Mouse (Mus musculus) adrenal gland, adult 2 months (tissue): ENCODE results near the gene Pmm2. TPM values are rescaled to one million over a fixed set of nuclear protein-coding genes. Genes with fewer than 3 reads are reported as not detected.

Experiments
- DNase-seq: peaks from one replicate; pipeline ENCODE4 v3.0.0; 2021
- long read RNA-seq: library from polyadenylated mRNA; stranded (forward); transcript quantifications from one replicate; pipeline ENCODE4 v2.0.0, GENCODE M21; 2021
- polyA plus RNA-seq: library from polyadenylated mRNA; depleted of rRNA; stranded (reverse); fragments of >200 nt; gene quantifications from 2 replicates; pipeline ENCODE4 v1.2.3, GENCODE M21; 2012; rRNA removed
- total RNA-seq, 2 experiments: library from RNA; stranded (reverse); gene quantifications; 2 replicates each; pipeline ENCODE4 v1.2.3; 2021

Pmm2 gene
- total RNA-seq (10 to 100 TPM; 48.1 to 53.8 TPM), polyA plus RNA-seq (54.1 and 75.1 TPM in 2 replicates)
- long read RNA-seq, transcript Pmm2-201 (9 exons, 1,842 nt): major isoform, 31 of 34 reads
- long read RNA-seq, partial matches to known transcripts: 1 of 34 reads
- long read RNA-seq, other reads (novel, unspliced or antisense): 2 of 34 reads

GRCm38 (mm10) chr16:8637217-8638051 is at the start of gene Pmm2, which contains the start of gene Tmem186:
Pmm2 (plus strand) TSS chr16:8637674.
Tmem186 (minus strand) TSS chr16:8637712.
- peak; percentile 90 for DNase-seq

- DNase-seq: no peak
Measured at GRCm38 (mm10) chr16:8595411-8595810, 42.1 kb upstream of the Pmm2 start.

GRCm38 (mm10) chr16:8596336-8596735 is 41.1 kb upstream of the Pmm2 start:
- DNase-seq: no peak

GRCm38 (mm10) chr16:8597516-8597915 is 40.0 kb upstream of the Pmm2 start:
- no peak for DNase-seq

GRCm38 (mm10) chr16:8603789-8604188 is 33.7 kb upstream of the Pmm2 start:
- DNase-seq: no peak

GRCm38 (mm10) chr16:8610397-8610796 is 27.1 kb upstream of the Pmm2 start:
- no peak for DNase-seq

- DNase-seq: no peak
Measured at GRCm38 (mm10) chr16:8612214-8613005, 25.1 kb upstream of the Pmm2 start.

GRCm38 (mm10) chr16:8613039-8613438 is 24.4 kb upstream of the Pmm2 start:
- no peak for DNase-seq

GRCm38 (mm10) chr16:8613447-8613846 is 24.0 kb upstream of the Pmm2 start:
- no peak for DNase-seq

GRCm38 (mm10) chr16:8619659-8620314 is 17.7 kb upstream of the Pmm2 start:
- DNase-seq: no peak

GRCm38 (mm10) chr16:8620315-8621115 is 17.0 kb upstream of the Pmm2 start:
- no peak for DNase-seq

GRCm38 (mm10) chr16:8630419-8630818 is 7.1 kb upstream of the Pmm2 start:
- no peak for DNase-seq

- no peak for DNase-seq
Measured at GRCm38 (mm10) chr16:8631428-8631827, 6.0 kb upstream of the Pmm2 start.

GRCm38 (mm10) chr16:8636867-8637216 is 632 bp upstream of the Pmm2 start:
- no peak for DNase-seq

- DNase-seq: no peak
Measured at GRCm38 (mm10) chr16:8638131-8638530, 657 bp downstream of the Pmm2 start.

- no peak for DNase-seq
Measured at GRCm38 (mm10) chr16:8639466-8640191, 2.2 kb downstream of the Pmm2 start.

- DNase-seq: peak; percentile 41
Measured at GRCm38 (mm10) chr16:8643855-8644254, 6.4 kb downstream of the Pmm2 start.

- no peak for DNase-seq
Measured at GRCm38 (mm10) chr16:8645546-8645945, 8.1 kb downstream of the Pmm2 start.

GRCm38 (mm10) chr16:8650007-8650406 is 12.5 kb downstream of the Pmm2 start:
- DNase-seq: no peak

- no peak for DNase-seq
Measured at GRCm38 (mm10) chr16:8655108-8655507, 17.6 kb downstream of the Pmm2 start.

- no peak for DNase-seq
Measured at GRCm38 (mm10) chr16:8655599-8655998, 18.1 kb downstream of the Pmm2 start.
